Mouse (Mus musculus): Measurements from ENCODE around the gene Hsd17b3.

DNA sequence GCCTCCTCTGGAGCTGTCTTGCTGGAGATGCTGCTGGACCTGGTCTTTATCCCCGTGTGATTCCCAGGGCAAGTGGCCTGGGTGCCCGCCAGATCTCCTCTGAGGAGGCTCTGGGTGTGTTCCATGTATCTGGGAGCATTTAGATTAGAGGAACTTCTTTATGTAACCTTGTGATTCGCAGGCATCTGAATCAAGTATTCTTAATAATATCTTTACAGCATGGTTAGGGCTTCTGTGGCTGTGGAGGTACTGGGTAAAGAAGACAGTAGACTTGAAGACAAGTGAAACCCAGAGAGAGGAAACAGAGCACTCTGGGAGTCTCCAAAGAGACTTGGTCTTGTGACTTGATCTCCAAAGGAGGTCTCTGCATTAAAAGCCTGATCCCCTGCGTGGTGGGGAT lies at the start of gene Hsd17b3:
- TF ChIP-seq CTCF (IDR thresholded peaks at IDR 0.05; ENCODE audit: low read depth, low read length) (no peak), POLR2A (IDR thresholded peaks at IDR 0.05; ENCODE audit: borderline replicate concordance, low read depth, low read length) (no peak)

All from bone marrow macrophage, adult 2 months (primary cell).